Mouse (Mus musculus): ENCODE measurements at regions not wholly inside any gene's neighbourhood (a gene's known extent, or its start where the extent isn't known, plus 50 kb on each side); places are given as distances from the start of the nearest gene placed in this dataset.

DNA sequence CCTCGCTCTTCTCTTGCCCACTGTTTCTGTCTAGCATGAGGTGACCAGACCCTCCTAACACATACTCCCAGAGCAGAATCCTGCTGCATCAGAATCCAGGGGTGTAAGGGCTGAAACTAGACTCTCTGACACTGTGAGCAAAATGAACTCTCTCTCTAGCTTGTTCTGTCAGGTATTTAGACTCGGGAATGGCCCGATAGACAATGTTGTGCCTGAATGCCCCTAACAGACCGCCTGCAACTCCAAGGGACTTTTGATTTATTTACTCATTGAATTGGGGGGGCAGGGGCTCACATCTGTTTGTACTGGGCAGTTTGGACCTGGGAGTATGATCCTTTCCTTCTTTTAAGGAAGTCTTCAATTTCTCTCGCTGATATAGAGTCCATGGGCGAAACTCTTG lies 469.3 kb upstream of the Trpc7 start:
- DNase-seq (ENCODE audit: extremely low spot score in 1 of 2, low spot score in 1 of 2): no peak

DNA sequence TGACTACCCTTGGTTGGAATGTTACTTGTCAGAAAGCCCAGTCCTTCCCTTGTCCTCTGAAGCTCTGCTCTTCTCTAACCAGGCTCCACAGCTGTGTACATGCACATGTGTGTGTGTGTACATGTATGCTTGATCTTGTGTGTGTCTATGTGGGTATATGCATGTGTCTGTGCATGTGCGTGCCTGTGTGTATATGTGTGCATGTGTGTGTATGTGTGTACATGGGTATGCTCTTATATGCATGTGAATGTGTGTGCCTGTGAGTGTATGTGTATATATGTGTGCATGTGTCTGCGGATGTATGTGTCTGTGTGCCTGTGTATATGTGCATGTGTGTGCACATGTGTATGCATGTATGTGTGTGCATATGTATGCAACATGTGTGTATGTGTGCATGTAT lies 468.6 kb upstream of the Trpc7 start:
- no peak for DNase-seq (ENCODE audit: extremely low spot score in 1 of 2, low spot score in 1 of 2)

DNA sequence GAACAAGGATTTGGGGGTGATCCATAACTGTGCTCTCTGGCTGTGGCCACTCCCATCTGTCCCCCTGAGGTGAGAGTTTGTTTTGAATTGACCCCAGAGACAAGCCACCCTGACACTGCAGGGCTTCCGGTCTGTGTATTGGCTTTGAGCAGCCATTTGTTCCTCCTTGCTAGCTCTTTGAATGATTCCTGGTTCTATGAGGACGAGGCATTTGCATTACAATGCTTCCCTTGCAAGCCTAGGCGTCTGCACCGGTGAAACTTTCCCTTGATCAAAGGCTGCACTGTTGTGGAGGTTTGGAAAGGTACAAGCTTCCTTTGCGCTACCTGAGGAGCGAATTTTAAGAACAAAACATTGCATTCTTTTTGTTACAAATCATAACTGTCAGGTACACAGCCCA lies 466.8 kb upstream of the Trpc7 start:
- DNase-seq (ENCODE audit: extremely low spot score in 1 of 2, low spot score in 1 of 2): no peak

DNA sequence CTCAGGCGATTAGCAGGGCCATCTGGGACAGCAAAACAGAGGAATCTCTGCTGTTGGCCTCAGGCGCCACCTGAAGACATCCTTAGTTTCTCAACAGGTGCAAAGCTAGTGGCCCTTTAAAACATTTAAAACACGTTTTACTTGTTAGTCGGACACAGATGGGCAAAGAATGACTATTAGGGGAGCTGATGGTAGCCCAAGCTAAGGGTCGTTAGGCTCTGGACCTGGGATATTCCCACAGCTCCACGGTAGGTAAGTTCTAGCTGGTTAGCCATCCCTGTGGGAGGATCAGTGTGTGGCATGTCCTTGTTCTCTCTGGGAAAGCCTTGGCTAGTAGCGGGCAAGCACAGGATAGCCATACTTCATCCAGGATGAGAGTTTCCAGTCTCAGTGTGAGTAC lies 465.5 kb upstream of the Trpc7 start:
- no peak for DNase-seq (ENCODE audit: extremely low spot score in 1 of 2, low spot score in 1 of 2)

DNA sequence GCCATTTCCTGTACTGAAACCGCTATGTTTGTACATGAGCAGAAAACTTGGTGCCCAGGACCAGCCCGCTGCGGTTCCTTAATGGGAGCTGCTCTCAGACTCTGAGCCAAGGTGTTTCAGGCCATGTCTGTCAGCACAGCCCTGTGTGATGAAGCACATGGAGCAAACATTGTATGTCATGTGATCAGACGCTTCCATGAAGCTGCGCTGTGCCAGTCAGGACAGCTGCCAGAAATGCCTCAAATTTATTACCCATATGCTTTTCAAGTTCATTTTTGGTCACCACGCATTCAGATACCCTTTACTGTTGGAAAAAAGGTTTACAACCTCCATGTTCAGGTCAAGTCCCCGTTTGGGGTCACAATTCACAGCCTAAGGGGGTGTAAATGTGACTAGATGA lies 458.8 kb upstream of the Trpc7 start:
- no peak for DNase-seq (ENCODE audit: extremely low spot score in 1 of 2, low spot score in 1 of 2)

DNA sequence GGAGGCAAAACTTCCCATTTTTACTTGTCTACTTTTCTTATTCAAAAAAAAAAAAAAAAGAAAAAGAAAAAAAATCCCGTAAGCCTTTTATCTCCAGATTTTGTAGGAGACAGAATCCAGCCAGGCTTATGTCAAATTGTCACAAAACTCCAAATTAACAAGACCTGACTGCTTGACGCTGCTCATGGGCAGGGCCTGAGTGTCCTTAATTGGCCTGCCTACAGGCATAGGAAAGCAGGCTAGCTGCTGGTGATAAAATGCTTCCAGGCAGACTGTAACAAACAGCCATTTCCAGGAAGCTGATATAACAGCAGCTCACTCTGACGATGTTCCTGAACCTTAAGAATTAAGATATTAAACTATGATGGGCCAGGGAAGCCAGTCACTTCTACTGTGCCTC lies 458.2 kb upstream of the Trpc7 start:
- DNase-seq (ENCODE audit: extremely low spot score in 1 of 2, low spot score in 1 of 2): no peak

DNA sequence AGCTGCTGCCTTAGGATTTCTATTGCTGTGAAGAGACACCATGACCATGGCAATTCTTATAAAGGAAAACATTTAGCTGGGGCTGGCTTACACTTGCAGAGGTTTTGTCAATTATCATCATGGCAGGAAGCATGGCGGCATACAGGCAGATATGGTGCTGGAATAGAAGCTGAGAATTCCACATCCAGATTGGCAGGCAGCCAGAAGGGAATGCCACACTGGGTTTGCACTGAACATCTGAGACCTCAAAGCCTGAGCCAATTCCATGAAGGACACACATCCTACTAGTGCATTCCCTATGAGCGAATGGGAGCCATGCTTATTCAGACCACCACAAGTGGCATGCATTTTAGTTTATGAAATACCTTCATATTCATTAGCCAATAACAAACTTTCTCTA lies 455.0 kb upstream of the Trpc7 start:
- no peak for DNase-seq (ENCODE audit: extremely low spot score in 1 of 2, low spot score in 1 of 2)

DNA sequence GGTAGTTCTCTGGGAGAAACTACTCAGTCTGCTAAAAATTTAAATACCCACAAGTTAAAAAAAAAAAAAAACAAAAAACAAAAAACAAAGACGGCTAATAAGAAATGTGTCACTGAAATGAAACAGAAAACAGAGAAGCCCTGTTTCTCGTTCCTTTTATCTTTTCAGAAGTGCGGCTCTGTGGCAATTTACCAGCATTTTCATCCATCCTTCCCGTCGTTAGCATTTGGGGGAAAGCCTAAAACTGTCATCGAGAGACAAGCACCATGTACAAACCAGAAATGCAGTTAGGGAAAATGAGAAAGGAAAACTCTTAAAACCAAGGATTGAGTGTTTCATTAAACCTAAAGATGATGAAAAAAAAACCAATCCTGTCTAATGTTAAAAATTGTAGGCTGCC lies 442.9 kb upstream of the Trpc7 start:
- no peak for DNase-seq (ENCODE audit: extremely low spot score in 1 of 2, low spot score in 1 of 2)

DNA sequence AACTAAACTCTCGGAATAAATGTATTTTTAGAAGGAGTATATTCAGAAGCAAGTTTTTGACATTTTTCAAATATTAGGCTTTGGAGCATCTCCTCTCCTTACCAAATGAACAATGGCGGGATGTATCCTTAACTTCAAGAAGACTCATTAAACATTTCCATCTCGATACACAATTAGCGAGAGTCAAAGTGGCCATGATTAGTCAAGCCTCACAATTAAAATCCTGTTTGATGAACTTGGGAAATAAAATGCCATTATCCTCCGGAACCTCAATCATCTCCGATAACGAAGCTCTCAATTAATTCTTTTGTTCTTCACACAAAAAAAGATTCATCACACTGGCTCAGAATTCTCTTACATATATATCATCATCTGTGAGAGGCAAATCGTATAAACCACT lies 440.8 kb upstream of the Trpc7 start:
- no peak for DNase-seq (ENCODE audit: extremely low spot score in 1 of 2, low spot score in 1 of 2)

DNA sequence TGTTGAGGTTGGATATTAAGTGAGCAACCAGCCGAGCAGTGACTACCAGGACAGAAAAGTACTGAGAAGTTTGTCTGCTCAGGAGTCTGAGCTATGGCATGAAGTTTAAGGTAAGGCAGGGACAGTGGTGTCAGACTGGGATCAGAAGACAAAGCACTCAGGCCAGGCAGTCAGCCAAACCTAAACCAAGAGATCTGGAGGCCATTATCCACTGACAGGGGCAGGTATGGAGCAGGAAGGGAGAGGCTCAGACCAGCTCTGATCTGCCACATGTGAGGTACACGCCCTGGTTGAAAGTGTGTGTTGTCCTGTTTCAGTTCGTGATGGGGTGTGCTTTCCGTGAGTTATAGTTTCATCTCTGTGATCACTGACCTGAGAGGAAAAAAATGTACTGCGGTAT lies 437.2 kb upstream of the Trpc7 start:
- no peak for DNase-seq (ENCODE audit: extremely low spot score in 1 of 2, low spot score in 1 of 2)

DNA sequence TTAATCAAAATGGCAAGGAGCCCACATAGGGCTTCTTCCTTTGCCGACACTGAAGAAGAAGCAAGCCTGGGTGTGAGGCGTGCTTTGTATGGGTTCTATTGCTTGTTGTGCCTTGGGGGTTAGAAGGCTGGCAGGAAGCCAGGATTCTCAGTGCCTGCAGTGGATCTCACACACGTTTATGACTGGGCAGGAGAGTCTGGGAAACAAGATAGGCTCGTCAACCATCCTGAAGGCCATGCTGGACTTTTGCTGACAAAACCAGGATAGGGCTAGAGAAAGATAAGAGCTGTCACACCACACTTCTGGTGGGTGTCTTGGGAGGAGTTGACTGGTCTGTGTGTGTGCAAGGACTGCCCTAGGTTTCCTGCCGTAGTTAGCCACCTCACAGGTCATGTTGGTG lies 436.1 kb upstream of the Trpc7 start:
- no peak for DNase-seq (ENCODE audit: extremely low spot score in 1 of 2, low spot score in 1 of 2)

DNA sequence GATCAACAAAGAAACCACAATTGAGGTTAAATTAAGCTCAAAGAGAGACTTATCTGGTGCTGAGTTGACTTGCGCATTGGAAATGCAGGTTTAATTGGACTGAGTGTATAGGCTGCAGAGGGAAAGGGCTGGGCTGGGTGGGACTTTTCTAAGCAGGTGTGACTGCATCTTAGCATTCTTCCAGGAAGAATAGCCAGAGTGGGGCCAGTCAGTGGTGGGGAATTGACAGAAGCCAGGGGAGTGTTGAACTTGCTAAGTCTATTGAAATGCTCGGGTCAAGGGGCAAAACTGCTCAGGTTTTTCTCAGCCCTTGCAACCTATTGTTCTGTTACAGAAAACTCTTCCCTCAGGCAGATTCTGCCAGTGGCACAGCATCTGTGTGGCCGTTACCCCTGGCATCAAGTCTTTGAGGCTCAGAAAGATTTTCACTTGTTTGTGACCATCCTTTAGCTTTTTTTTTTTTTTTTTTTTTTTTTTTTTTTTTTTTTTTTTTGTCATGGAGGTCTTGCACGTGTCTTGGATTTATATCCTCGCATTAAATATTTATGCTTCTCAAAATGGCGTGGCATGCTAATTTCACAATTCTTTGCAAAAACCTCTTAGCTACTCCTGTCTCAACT lies 429.6 kb upstream of the Trpc7 start:
- DNase-seq (ENCODE audit: extremely low spot score in 1 of 2, low spot score in 1 of 2): no peak

DNA sequence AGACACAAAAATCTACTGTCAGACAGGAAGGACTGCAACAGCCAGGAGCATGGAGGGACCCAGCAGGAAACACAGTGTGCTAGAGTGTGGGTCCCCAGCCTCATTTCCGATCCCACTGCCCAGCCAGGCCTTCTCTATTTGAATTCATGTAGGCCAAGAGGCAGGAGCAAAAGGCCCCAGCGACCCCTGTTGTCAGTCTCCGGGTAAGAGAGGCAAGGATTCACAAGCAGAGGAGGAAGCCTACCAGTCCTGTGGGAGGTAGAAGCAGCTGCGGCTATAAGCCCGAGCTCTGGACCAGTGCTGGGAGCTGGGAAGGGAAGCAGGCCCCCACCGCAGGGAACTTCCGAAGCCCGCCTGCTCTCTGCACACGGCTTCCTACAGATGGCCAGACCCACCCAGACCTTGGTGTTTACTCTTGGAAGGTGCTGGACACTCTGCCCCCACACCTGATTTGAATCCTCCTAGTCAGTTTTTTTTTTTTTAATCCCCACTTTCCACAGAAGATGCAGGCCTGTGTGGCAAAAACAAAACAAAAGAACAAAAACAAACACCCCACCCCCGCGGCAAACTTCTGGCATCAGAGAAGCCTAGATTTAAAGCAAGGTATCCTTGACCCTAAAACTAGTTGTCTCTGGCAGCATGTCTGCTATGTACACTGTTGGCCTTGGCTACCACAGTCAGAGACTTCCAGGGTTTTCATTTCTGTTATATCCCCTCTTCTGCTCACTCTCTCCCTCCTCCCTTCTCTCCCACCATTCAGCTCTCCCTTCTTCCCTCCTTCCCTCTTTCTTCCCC lies 420.6 kb upstream of the Trpc7 start:
- DNase-seq (ENCODE audit: extremely low spot score in 1 of 2, low spot score in 1 of 2): no peak

DNA sequence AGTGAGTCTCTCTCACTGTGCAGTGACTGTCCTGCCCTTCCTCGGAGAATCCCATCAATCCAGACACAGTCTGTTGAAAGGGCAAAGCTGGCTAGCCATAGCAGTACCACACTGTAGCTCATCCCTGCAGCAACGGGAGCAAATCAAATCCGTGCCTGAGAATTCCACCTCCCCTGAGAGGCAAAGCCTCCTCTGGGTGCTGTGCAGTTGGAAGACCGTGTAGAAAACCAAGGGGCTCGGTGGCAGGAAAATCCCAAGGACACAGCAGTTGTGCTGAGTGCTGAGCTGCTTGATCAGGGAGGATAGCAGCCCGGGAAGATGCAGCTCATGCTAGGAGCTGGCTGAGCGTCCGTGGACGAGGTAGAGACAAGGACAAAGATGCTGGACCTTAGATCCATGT lies 418.7 kb upstream of the Trpc7 start:
- DNase-seq (ENCODE audit: extremely low spot score in 1 of 2, low spot score in 1 of 2): no peak

DNA sequence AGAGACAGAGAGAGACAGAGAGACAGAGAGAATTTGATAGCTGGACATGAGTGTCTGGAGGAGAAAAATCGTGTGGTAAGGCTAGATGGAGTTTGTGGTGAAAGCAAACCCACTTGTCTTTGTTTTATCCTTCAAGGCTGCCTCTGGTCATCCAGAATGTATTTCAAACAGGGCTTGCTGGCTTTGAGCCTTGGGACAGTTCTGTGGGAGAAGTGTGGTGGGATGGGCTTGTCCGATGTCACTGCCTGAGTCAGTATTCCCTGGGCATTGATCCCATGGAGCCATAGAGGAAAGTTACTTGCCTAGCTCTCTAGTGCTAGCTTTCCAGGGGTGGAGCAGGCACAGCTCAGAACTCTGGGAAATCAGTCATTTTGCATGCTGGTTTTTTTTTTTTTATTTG lies 417.9 kb upstream of the Trpc7 start:
- no peak for DNase-seq (ENCODE audit: extremely low spot score in 1 of 2, low spot score in 1 of 2)

DNA sequence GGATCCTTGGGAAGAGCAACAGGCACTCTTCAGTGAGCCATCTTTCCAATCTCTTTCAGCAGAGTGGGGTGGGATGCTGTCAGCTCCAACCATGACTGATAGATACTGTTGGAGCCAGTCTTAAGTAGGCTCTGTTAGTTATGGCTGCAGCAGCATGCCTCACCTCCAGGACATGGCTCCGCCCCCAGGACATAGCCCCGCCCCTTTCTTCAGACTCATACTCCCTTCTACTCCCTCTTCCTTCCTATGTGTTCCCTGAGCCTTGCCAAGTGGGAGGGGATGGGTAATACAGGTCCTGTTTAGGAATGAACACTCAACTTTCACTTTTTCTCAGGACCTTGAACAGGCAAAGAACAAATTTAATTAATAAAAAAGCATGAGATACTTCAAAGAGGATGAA lies 415.4 kb upstream of the Trpc7 start:
- DNase-seq (ENCODE audit: extremely low spot score in 1 of 2, low spot score in 1 of 2): no peak

DNA sequence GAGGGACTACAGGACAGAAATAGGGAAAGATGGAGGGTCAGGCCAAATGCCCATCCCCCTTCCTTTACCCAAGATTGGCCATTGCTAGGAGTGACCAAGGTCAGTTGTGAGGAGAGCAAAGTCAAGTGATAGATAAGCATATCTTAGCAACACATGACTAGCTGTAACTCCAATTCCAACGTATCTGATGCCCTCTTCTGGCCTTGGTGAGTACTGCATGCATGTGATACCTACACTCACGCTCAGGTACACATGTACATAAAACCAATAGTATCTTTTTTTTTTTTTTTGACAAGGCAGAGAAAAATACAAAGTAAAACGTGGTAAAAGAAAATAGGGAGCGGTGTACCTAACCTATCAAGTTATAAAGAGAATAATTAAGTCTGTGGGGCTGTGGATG lies 413.8 kb upstream of the Trpc7 start:
- DNase-seq (ENCODE audit: extremely low spot score in 1 of 2, low spot score in 1 of 2): no peak

DNA sequence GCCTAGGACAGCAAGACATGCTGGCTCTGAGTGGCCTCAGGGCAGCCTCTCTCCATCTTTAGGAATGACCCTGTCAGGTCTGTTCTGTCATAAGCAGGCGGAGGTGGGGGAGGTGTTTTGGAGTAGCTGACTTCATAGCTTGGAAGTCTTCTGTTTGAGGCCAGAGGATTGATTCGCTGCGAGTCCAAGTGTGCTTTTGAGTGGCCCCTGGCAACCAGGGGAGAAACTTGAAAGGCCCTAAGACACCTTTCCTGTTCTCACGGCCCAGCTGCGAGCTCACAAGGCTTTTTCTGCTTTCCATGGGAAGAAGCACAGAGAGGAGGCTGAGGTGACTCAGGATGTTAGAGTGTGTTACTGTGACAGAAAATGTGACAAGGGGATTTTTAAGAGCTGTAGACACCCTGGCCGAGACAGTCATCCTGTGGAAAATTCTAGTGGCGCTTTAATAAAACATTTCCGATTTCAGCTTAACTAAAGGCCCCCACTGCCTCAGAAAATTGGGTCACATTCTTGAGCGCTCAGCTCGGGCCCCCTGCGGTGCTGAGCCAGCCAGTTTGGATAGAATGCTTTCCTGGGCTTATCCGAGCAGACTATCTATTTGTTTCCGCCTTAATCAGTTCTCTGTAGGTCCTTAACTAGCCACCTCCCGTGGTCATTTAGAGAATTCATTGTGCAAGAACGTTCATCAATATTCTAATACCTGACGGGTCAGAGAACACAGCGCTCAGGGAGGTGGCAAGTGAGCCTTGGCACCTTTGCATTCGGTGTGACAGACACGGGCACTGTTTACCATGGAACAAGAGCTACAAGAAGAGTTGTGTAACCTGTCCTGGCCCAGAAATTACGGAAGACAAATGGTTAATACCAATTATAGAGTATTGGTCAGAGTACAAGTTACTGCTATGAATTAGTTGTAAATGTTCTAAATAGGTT lies 412.4 kb upstream of the Trpc7 start:
- no peak for DNase-seq (ENCODE audit: extremely low spot score in 1 of 2, low spot score in 1 of 2)

DNA sequence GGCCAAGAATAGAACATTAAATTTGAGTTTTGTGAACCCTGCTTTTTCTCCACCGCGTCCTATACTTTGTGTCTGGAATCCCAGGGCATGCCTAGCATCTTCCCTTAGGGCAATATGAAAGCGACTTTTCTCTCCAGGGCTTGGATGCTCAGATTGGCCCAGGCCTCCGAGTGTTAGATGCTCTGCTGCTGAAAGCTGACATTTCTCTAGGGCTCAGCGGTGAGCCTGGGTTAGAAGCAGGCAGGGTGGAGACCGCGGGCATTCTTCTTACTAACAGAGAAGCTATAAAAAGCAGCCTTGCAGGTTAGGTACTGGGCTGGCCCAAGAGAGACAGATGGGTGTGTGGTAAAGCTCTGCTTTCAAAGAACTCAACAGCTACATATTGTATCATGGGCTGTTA lies 409.8 kb upstream of the Trpc7 start:
- no peak for DNase-seq (ENCODE audit: extremely low spot score in 1 of 2, low spot score in 1 of 2)

DNA sequence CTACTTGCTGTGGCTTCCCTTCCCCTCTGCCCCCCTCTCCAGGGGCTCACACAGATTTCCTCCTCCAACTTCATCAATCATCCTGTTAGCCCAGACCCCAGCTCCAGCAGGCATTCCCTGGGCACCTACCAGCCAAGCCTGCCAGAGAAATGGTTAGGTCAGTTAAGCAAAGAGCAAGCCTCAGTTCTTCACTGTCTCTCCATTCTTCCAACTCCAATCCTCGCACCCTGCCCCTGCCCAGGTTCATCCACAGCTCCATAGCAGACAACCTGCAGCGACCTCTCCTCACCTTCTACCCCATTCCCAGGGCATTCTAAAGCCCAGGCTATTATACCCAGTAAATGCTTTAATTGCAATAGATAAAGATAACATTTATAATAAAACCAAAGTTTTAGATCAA lies 408.0 kb upstream of the Trpc7 start:
- no peak for DNase-seq (ENCODE audit: extremely low spot score in 1 of 2, low spot score in 1 of 2)

DNA sequence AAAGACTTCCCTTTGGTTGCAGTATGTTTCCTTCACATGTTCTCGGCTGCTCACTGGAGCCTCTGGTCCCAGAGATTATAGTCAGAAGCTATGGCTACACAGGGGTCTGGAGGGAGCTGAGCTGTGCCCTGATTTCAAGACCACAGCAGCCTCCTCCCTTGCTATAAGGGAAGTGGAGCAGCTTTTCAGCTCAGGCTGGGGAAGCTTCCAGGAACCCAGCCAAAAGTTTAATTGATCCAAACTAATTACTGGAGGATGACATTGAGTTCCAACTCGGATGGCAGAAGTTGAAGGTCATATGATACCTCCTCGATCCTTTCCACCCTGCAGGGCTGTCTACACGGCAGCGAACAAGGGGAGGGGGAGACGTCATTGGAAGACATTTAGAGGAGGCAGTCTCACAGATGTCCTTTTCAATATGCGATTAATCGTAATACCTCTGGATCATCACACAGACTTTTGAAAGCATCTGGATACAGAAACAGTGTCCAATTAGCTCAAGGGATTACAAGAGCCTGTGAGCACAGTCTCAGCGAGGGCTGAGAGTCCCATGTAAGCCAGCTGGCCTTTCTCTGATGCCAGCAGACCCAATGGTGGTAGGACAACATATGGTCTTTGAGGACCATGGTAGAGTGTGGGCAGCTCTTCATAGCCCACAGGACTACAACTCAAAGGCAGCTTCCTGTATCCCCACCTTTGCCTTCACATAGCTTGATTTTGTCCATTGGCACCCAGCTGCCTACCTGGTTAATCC lies 396.1 kb upstream of the Trpc7 start:
- peak in 1 of 2 experiments; percentile 21 for DNase-seq (ENCODE audit: extremely low spot score in 1 of 2, low spot score in 1 of 2)

Measured in frontal cortex, adult 2 months (tissue).